Mouse (Mus musculus): ENCODE measurements around the gene Hcfc2. TPM values are rescaled to one million over a fixed set of nuclear protein-coding genes. Genes with fewer than 3 reads are reported as not detected.

Hcfc2 gene
- polyA plus RNA-seq, 1 experiment from 2014 or later, result 42.8 TPM

- Histone ChIP-seq H3K4me3 (ENCODE audit: low read depth, low read length) (peak within 1 kb of the TSS; percentile 18), H3K27ac (ENCODE audit: low read depth, low read length) (no peak within 1 kb of the TSS), H3K27me3 (ENCODE audit: control insufficient read depth, insufficient read depth, low read length) (no peaks in the 10 kb centered on the region), H3K4me2 (peak within 1 kb of the TSS; percentile 59), H3K4me1 (ENCODE audit: control insufficient read depth, insufficient read depth, low read length) (peaks cover 3% of the 10 kb centered on the region; the same call in 1 of the 2 replicates), H3K9me3 (replicated peaks; ENCODE audit: control insufficient read depth, low read length) (no peaks in the 10 kb centered on the region), H3K9ac (ENCODE audit: low read depth, low read length) (no peak within 1 kb of the TSS), H3K36me3 (ENCODE audit: control insufficient read depth, insufficient read depth, low read length) (no peaks in the 10 kb centered on the region)
- peak; percentile 78 for ATAC-seq (replicated peaks; ENCODE audit: insufficient number of reproducible peaks, low FRiP score, low TSS enrichment)
- 6% methylated on average over 14 of the region's 14 CpGs for WGBS (ENCODE audit: insufficient replicate concordance)
Measured at GRCm38 (mm10) chr10:82690494-82690893, 5.5 kb upstream of the Hcfc2 start, which contains the start of gene Glt8d2. Gene Glt8d2 (minus strand): TSS chr10:82690650.

- Histone ChIP-seq H3K27me3 (ENCODE audit: control insufficient read depth, insufficient read depth, low read length) (no peaks in the 10 kb centered on the region), H3K36me3 (ENCODE audit: control insufficient read depth, insufficient read depth, low read length) (peaks cover 2% of the 10 kb centered on the region; the same call in 1 of the 2 replicates), H3K4me3 (ENCODE audit: low read depth, low read length) (no peak overlapping the region), H3K9me3 (replicated peaks; ENCODE audit: control insufficient read depth, low read length) (no peaks in the 10 kb centered on the region), H3K9ac (ENCODE audit: low read depth, low read length) (no peak overlapping the region), H3K27ac (ENCODE audit: low read depth, low read length) (no peak overlapping the region), H3K4me1 (ENCODE audit: control insufficient read depth, insufficient read depth, low read length) (peaks cover 12% of the 10 kb centered on the region), H3K4me2 (no peak overlapping the region)
- WGBS (ENCODE audit: insufficient replicate concordance), result 51% methylated on average over 4 of the region's 4 CpGs
- ATAC-seq (replicated peaks; ENCODE audit: insufficient number of reproducible peaks, low FRiP score, low TSS enrichment), result no peak
Measured at GRCm38 (mm10) chr10:82696453-82697079, 606 bp downstream of the Hcfc2 start.

- Histone ChIP-seq H3K27ac (ENCODE audit: low read depth, low read length) (no peak overlapping the region), H3K4me2 (no peak overlapping the region), H3K4me1 (ENCODE audit: control insufficient read depth, insufficient read depth, low read length) (peaks cover 12% of the 10 kb centered on the region), H3K27me3 (ENCODE audit: control insufficient read depth, insufficient read depth, low read length) (no peaks in the 10 kb centered on the region), H3K36me3 (ENCODE audit: control insufficient read depth, insufficient read depth, low read length) (peaks cover 2% of the 10 kb centered on the region; the same call in 1 of the 2 replicates), H3K4me3 (ENCODE audit: low read depth, low read length) (no peak overlapping the region), H3K9ac (ENCODE audit: low read depth, low read length) (no peak overlapping the region), H3K9me3 (replicated peaks; ENCODE audit: control insufficient read depth, low read length) (no peaks in the 10 kb centered on the region)
- WGBS (ENCODE audit: insufficient replicate concordance), result 79% methylated on average over 3 of the region's 3 CpGs
- ATAC-seq (replicated peaks; ENCODE audit: insufficient number of reproducible peaks, low FRiP score, low TSS enrichment), result no peak
Measured at GRCm38 (mm10) chr10:82697305-82697898, 1.4 kb downstream of the Hcfc2 start.

- peak overlapping the region; percentile 93 for H3K4me3 ChIP-seq (ENCODE audit: low read depth, low read length)
- ATAC-seq (replicated peaks; ENCODE audit: insufficient number of reproducible peaks, low FRiP score, low TSS enrichment), result peak; percentile 97
- peak overlapping the region; percentile 83 for H3K9ac ChIP-seq (ENCODE audit: low read depth, low read length)
- H3K27me3 ChIP-seq (ENCODE audit: control insufficient read depth, insufficient read depth, low read length), result no peaks in the 10 kb centered on the region
- H3K4me2 ChIP-seq, result peak overlapping the region; percentile 84
- H3K36me3 ChIP-seq (ENCODE audit: control insufficient read depth, insufficient read depth, low read length), result peaks cover 2% of the 10 kb centered on the region; the same call in 1 of the 2 replicates
- H3K9me3 ChIP-seq (replicated peaks; ENCODE audit: control insufficient read depth, low read length), result no peaks in the 10 kb centered on the region
- under 1% methylated on average over 40 of the region's 42 CpGs for WGBS (ENCODE audit: insufficient replicate concordance)
- H3K27ac ChIP-seq (ENCODE audit: low read depth, low read length), result peak overlapping the region; percentile 75
- H3K4me1 ChIP-seq (ENCODE audit: control insufficient read depth, insufficient read depth, low read length), result peaks cover 12% of the 10 kb centered on the region
Measured at GRCm38 (mm10) chr10:82698712-82699261, 2.8 kb downstream of the Hcfc2 start.

GRCm38 (mm10) chr10:82699296-82699941 is 3.5 kb downstream of the Hcfc2 start:
- Histone ChIP-seq H3K4me3 (ENCODE audit: low read depth, low read length) (peak overlapping the region; percentile 93), H3K27me3 (ENCODE audit: control insufficient read depth, insufficient read depth, low read length) (no peaks in the 10 kb centered on the region), H3K4me2 (peak overlapping the region; percentile 84), H3K36me3 (ENCODE audit: control insufficient read depth, insufficient read depth, low read length) (peaks cover 4% of the 10 kb centered on the region; the same call in 1 of the 2 replicates), H3K9ac (ENCODE audit: low read depth, low read length) (peak overlapping the region; percentile 83), H3K9me3 (replicated peaks; ENCODE audit: control insufficient read depth, low read length) (no peaks in the 10 kb centered on the region), H3K27ac (ENCODE audit: low read depth, low read length) (peak overlapping the region; percentile 75), H3K4me1 (ENCODE audit: control insufficient read depth, insufficient read depth, low read length) (peaks cover 12% of the 10 kb centered on the region)
- 0% methylated on average over 40 of the region's 59 CpGs for WGBS (ENCODE audit: insufficient replicate concordance)
- ATAC-seq (replicated peaks; ENCODE audit: insufficient number of reproducible peaks, low FRiP score, low TSS enrichment), result peak; percentile 71

- Histone ChIP-seq H3K36me3 (ENCODE audit: control insufficient read depth, insufficient read depth, low read length) (peaks cover 8% of the 10 kb centered on the region; the same call in 1 of the 2 replicates), H3K27ac (ENCODE audit: low read depth, low read length) (no peak overlapping the region), H3K9me3 (replicated peaks; ENCODE audit: control insufficient read depth, low read length) (no peaks in the 10 kb centered on the region), H3K4me1 (ENCODE audit: control insufficient read depth, insufficient read depth, low read length) (no peaks in the 10 kb centered on the region), H3K27me3 (ENCODE audit: control insufficient read depth, insufficient read depth, low read length) (no peaks in the 10 kb centered on the region), H3K4me2 (no peak overlapping the region), H3K4me3 (ENCODE audit: low read depth, low read length) (no peak overlapping the region), H3K9ac (ENCODE audit: low read depth, low read length) (no peak overlapping the region)
- WGBS (ENCODE audit: insufficient replicate concordance), result 84% methylated on average over 8 of the region's 8 CpGs
- ATAC-seq (replicated peaks; ENCODE audit: insufficient number of reproducible peaks, low FRiP score, low TSS enrichment), result no peak
Measured at GRCm38 (mm10) chr10:82741354-82741753, 45.4 kb downstream of the Hcfc2 start.

- WGBS (ENCODE audit: insufficient replicate concordance), result 85% methylated on average over 4 of the region's 4 CpGs
- no peaks in the 10 kb centered on the region for H3K27me3 ChIP-seq (ENCODE audit: control insufficient read depth, insufficient read depth, low read length)
- no peak for ATAC-seq (replicated peaks; ENCODE audit: insufficient number of reproducible peaks, low FRiP score, low TSS enrichment)
- H3K9me3 ChIP-seq (replicated peaks; ENCODE audit: control insufficient read depth, low read length), result no peaks in the 10 kb centered on the region
- peaks cover 8% of the 10 kb centered on the region; the same call in 1 of the 2 replicates for H3K36me3 ChIP-seq (ENCODE audit: control insufficient read depth, insufficient read depth, low read length)
- no peak overlapping the region for H3K4me3 ChIP-seq (ENCODE audit: low read depth, low read length)
- H3K4me2 ChIP-seq, result no peak overlapping the region
- no peak overlapping the region for H3K9ac ChIP-seq (ENCODE audit: low read depth, low read length)
- no peak overlapping the region for H3K27ac ChIP-seq (ENCODE audit: low read depth, low read length)
- no peaks in the 10 kb centered on the region for H3K4me1 ChIP-seq (ENCODE audit: control insufficient read depth, insufficient read depth, low read length)
Measured at GRCm38 (mm10) chr10:82741876-82742275, 45.9 kb downstream of the Hcfc2 start.

GRCm38 (mm10) chr10:82742578-82742977 is 46.6 kb downstream of the Hcfc2 start:
- peaks cover 12% of the 10 kb centered on the region for H3K36me3 ChIP-seq (ENCODE audit: control insufficient read depth, insufficient read depth, low read length)
- H3K4me3 ChIP-seq (ENCODE audit: low read depth, low read length), result no peak overlapping the region
- H3K9ac ChIP-seq (ENCODE audit: low read depth, low read length), result no peak overlapping the region
- WGBS (ENCODE audit: insufficient replicate concordance), result 80% methylated on average over 1 of the region's 1 CpGs
- no peak overlapping the region for H3K4me2 ChIP-seq
- H3K27me3 ChIP-seq (ENCODE audit: control insufficient read depth, insufficient read depth, low read length), result no peaks in the 10 kb centered on the region
- no peak for ATAC-seq (replicated peaks; ENCODE audit: insufficient number of reproducible peaks, low FRiP score, low TSS enrichment)
- no peaks in the 10 kb centered on the region for H3K4me1 ChIP-seq (ENCODE audit: control insufficient read depth, insufficient read depth, low read length)
- no peak overlapping the region for H3K27ac ChIP-seq (ENCODE audit: low read depth, low read length)
- no peaks in the 10 kb centered on the region for H3K9me3 ChIP-seq (replicated peaks; ENCODE audit: control insufficient read depth, low read length)
